Mouse (Mus musculus) neural tube, embryonic 14.5 days (tissue): ENCODE results near the gene Tyk2. TPM values are rescaled to one million over a fixed set of nuclear protein-coding genes. Genes with fewer than 3 reads are reported as not detected.

Experiments used
- ATAC-seq: fragments of 200-750 bp; cut with Nextera tagmentation; 2 replicates; pipeline ENCODE4 v1.8.0; 2017; ENCODE audit warnings: low read depth, mild to moderate bottlenecking, moderate TSS enrichment, moderate library complexity
- H3K27ac ChIP-seq: fragments of 300-500 bp; sonication (generic); 2 replicates; pipeline ENCODE4 v1.5.1; 2014; ENCODE audit warnings: low read depth, mild to moderate bottlenecking, control low read depth, low read length, moderate library complexity, mixed read lengths
- H3K27me3 ChIP-seq: fragments of 300-500 bp; sonication (generic); 2 replicates; pipeline ENCODE4 v1.6.1; 2014; ENCODE audit warnings: low read length; ENCODE audit not compliant: control insufficient read depth, insufficient read depth
- H3K36me3 ChIP-seq: fragments of 300-500 bp; sonication (generic); 2 replicates; pipeline ENCODE4 v1.6.1; 2014; ENCODE audit warnings: low read length, mixed read lengths; ENCODE audit not compliant: control insufficient read depth, insufficient read depth
- H3K4me1 ChIP-seq: fragments of 300-500 bp; sonication (generic); 2 replicates; pipeline ENCODE4 v1.6.1; 2014; ENCODE audit warnings: low read length; ENCODE audit not compliant: control insufficient read depth, insufficient read depth
- H3K4me2 ChIP-seq: fragments of 300-500 bp; sonication (generic); 2 replicates; pipeline ENCODE4 v1.6.1; 2014; ENCODE audit warnings: mild to moderate bottlenecking, low read depth, low read length, control low read depth
- H3K4me3 ChIP-seq: fragments of 300-500 bp; sonication (generic); 2 replicates; pipeline ENCODE4 v1.5.1; 2014; ENCODE audit warnings: low read depth, low read length, control low read depth, mixed read lengths
- H3K9ac ChIP-seq: fragments of 300-500 bp; sonication (generic); replicated peaks from 2 replicates; pipeline ENCODE4 v1.6.1; 2014; ENCODE audit warnings: low read depth, mild to moderate bottlenecking, control low read depth, low read length, mixed read lengths
- H3K9me3 ChIP-seq: fragments of 300-500 bp; sonication (generic); 2 replicates; pipeline ENCODE4 v1.6.1; 2016; ENCODE audit warnings: low read length; ENCODE audit not compliant: control insufficient read depth
- WGBS: fragments of 180-500 bp; shearing (Covaris S2); extraction: QIAGEN DNeasy Blood & Tissue Kit; methylation state at CpG from one replicate; pipeline ENCODE4 v1.1.7; 2014; 5-methylcytosine and 5-hydroxymethylcytosine counted together
- polyA plus RNA-seq: library from polyadenylated mRNA; unstranded; fragments of >200 nt; fragmentation: Nextera tagmentation; extraction: Ambion mirVana; gene quantifications from 2 replicates; pipeline ENCODE4 v1.2.1, GENCODE M21; 2014

Gene Tyk2
- 7.9 and 10.2 TPM in 2 replicates for polyA plus RNA-seq

- WGBS: 7% methylated on average over 37 of the region's 37 CpGs
- peak; percentile 98 for ATAC-seq
- peak within 1 kb of the TSS; percentile 59 for H3K4me3 ChIP-seq
Observed at GRCm38 (mm10) chr9:21131059-21131956, at the start of gene Tyk2. Tyk2 (minus strand) TSS chr9:21131243.

DNA sequence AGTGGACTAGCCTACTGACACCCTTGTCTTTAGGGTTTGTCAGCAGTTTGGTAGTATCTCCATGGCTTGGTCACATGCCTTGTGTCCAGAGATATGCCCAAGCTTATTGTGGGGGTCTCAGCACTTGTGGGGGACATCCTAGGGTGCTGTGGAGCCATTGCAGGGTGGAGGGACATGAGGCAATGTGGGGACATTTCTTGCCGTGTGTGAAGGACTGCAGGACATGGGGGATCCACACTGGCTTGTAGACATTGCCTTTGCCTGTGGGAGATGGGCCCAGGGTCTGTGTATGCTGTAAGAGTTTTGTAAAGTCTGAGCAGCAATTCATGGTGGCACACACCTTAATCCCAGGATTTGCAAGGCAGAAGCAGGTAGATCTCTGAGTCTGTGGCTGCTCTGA, 49.8 kb upstream of the Tyk2 start:
- Histone ChIP-seq H3K4me1 (no peaks in the 10 kb centered on the region), H3K4me2 (no peak overlapping the region)
- 81% methylated on average over 1 of the region's 1 CpGs for WGBS

More at GRCm38 (mm10) chr9:21131059-21131956, at the start of gene Tyk2:
- peaks cover 7% of the 10 kb centered on the region for H3K4me1 ChIP-seq
- peak within 1 kb of the TSS; percentile 44 for H3K9ac ChIP-seq
- H3K4me2 ChIP-seq: peak within 1 kb of the TSS; percentile 70
- H3K27me3 ChIP-seq: no peaks in the 10 kb centered on the region
- H3K9me3 ChIP-seq: no peaks in the 10 kb centered on the region
- peak within 1 kb of the TSS; percentile 60 for H3K27ac ChIP-seq
- H3K36me3 ChIP-seq: peaks cover 3% of the 10 kb centered on the region; the same call in 1 of the 2 replicates

GRCm38 (mm10) chr9:21180402-21180801, 49.4 kb upstream of the Tyk2 start:
- 62% methylated on average over 4 of the region's 4 CpGs for WGBS
- no peak overlapping the region for H3K4me3 ChIP-seq
- no peak overlapping the region for H3K9ac ChIP-seq
- no peaks in the 10 kb centered on the region for H3K4me1 ChIP-seq
- H3K27me3 ChIP-seq: peaks cover 9% of the 10 kb centered on the region
- no peaks in the 10 kb centered on the region for H3K9me3 ChIP-seq
- no peaks in the 10 kb centered on the region for H3K36me3 ChIP-seq
- ATAC-seq: no peak
- H3K4me2 ChIP-seq: no peak overlapping the region
- no peak overlapping the region for H3K27ac ChIP-seq

More for the DNA sequence above, 49.8 kb upstream of the Tyk2 start:
- Histone ChIP-seq H3K27me3 (peaks cover 11% of the 10 kb centered on the region), H3K9ac (no peak overlapping the region), H3K9me3 (no peaks in the 10 kb centered on the region), H3K4me3 (no peak overlapping the region), H3K27ac (no peak overlapping the region), H3K36me3 (no peaks in the 10 kb centered on the region)
- no peak for ATAC-seq

DNA sequence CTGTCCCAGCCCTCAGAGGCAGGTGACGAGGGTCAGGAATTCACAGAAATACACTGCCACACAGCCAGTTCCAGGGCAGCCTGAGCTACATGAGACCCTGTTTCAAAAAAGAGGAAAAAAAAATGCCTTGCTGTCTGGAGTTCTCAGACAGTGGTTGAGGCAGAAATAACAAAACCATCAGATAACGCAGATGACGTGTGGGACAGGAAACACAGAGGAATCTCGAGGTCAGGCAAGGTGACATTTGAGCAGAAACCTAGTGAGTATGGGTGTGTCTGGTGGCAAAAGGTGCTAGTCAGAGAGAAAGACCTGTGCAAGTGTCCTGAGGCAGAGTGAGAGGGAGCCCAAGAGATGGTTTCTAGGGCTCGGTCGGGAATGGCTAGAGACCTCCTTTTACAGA, 41.3 kb upstream of the Tyk2 start:
- ATAC-seq: no peak
- H3K4me3 ChIP-seq: no peak overlapping the region
- no peak overlapping the region for H3K27ac ChIP-seq
- no peaks in the 10 kb centered on the region for H3K36me3 ChIP-seq
- no peaks in the 10 kb centered on the region for H3K27me3 ChIP-seq
- no peak overlapping the region for H3K4me2 ChIP-seq
- H3K4me1 ChIP-seq: no peaks in the 10 kb centered on the region
- H3K9me3 ChIP-seq: no peaks in the 10 kb centered on the region
- WGBS: 86% methylated on average over 6 of the region's 6 CpGs
- H3K9ac ChIP-seq: no peak overlapping the region

GRCm38 (mm10) chr9:21169157-21169556, 38.1 kb upstream of the Tyk2 start:
- H3K27me3 ChIP-seq: peaks cover 27% of the 10 kb centered on the region
- 52% methylated on average over 1 of the region's 1 CpGs for WGBS
- ATAC-seq: no peak

DNA sequence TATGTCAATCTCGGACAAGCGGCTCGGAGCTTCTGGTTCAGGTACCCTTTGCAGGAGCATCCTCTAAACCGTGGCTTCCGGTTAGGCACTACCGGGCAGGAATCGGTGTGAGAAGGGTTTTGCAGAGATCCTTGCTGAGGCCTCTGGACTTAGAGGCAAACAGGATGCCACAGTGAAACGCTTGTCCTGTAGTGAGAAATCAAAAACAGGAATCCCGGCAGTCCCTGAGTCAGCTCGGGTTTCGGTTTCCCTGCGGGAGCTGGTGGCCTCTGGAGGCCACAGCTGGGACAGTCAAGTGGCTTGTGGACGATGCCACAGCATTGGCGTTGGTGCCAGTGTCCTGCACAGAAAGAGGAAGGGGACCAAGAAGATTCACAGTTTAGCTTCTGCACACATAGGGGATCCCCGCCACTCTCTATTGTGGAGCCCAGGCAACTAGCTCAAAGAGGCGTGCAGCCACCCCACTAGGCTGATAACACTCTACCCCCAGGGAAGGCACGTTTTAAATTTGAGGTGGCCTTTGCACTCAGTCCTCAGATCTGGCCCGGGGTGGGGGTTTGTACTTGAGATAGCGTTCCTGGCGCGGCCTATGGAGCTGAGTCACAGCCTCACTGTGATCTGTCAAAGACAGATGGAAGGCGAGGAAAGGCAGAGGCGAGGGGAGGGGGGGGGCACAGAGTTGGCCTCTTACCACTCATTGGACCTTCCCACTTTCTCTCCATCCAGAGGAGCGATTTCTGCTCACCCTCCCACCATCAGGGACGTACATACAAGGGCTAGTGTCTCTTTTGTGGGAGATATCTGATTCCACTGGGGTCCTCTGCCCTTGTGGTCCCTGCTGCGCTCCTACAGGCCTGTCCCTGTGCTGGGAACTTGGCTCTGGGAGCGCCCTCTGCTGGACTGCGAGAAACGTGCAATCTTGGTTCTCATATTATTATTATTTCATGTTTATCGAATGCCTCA, 37.4 kb upstream of the Tyk2 start:
- 0 out of 2 replicates have a peak overlapping the region, but pooled peaks have one; percentile 0 for H3K4me2 ChIP-seq
- WGBS: 11% methylated on average over 30 of the region's 30 CpGs
- H3K9me3 ChIP-seq: no peaks in the 10 kb centered on the region
- H3K36me3 ChIP-seq: no peaks in the 10 kb centered on the region
- peaks cover 33% of the 10 kb centered on the region for H3K27me3 ChIP-seq
- no peak overlapping the region for H3K27ac ChIP-seq
- H3K9ac ChIP-seq: no peak overlapping the region; the same call in 1 of the 2 replicates
- H3K4me1 ChIP-seq: peaks cover 15% of the 10 kb centered on the region
- no peak overlapping the region for H3K4me3 ChIP-seq
- ATAC-seq: peak; percentile 22; the same call in 1 of the 2 replicates

More at GRCm38 (mm10) chr9:21169157-21169556, 38.1 kb upstream of the Tyk2 start:
- Histone ChIP-seq H3K9ac (no peak overlapping the region), H3K27ac (no peak overlapping the region), H3K4me3 (no peak overlapping the region), H3K36me3 (no peaks in the 10 kb centered on the region), H3K9me3 (no peaks in the 10 kb centered on the region), H3K4me1 (peaks cover 15% of the 10 kb centered on the region), H3K4me2 (no peak overlapping the region)

DNA sequence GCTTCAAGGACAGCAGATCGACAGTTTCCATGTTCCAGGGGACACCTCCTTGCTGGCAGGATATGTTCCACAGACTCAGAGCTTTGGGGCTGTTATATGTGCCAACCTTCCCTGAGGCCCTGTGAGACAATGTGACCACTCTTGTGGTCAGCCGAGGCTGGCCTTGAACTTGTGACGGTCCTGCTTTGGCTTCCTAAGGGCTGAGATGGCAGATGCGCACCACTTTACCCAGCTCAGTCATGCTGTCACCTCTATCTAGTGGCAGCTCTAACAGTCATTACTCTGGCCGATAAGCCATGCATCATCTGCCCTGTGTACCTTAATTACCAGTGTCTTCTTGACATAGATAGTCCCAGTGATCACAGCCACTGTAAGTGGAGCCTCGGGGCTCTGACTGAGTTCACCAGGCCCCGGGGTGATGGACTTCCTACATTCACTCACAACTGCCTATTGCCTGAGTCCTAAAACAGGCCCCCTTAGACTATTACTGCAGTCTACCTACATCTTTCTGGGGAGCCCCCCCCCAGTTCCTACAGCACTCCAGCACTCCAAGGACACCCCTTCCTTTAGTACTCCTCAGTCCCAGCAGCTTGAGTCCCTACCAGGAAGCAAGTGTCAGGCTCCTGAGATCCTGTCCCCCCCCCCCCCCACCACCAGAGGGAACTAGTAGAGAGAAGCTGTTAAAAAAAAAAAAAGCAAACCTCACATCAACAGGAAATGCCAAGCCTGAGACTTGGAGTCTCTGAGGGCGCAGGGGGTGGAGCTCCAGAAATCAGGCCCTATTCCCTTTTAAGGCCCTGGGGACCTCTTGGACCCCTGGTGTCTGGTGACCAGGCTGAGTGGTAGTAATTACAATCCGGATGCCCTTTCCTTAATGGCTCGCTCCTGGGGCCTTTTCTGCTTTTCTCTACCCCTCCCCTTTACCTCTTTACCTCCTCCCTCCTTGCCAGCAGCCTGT, 36.4 kb upstream of the Tyk2 start:
- peaks cover 40% of the 10 kb centered on the region for H3K27me3 ChIP-seq
- no peak overlapping the region; the same call in 1 of the 2 replicates for H3K9ac ChIP-seq
- H3K36me3 ChIP-seq: no peaks in the 10 kb centered on the region
- H3K4me3 ChIP-seq: no peak overlapping the region
- WGBS: 51% methylated on average over 10 of the region's 10 CpGs
- no peaks in the 10 kb centered on the region for H3K9me3 ChIP-seq
- no peak for ATAC-seq
- 0 out of 2 replicates have a peak overlapping the region, but pooled peaks have one; percentile 0 for H3K4me2 ChIP-seq
- no peak overlapping the region for H3K27ac ChIP-seq
- peaks cover 15% of the 10 kb centered on the region for H3K4me1 ChIP-seq

DNA sequence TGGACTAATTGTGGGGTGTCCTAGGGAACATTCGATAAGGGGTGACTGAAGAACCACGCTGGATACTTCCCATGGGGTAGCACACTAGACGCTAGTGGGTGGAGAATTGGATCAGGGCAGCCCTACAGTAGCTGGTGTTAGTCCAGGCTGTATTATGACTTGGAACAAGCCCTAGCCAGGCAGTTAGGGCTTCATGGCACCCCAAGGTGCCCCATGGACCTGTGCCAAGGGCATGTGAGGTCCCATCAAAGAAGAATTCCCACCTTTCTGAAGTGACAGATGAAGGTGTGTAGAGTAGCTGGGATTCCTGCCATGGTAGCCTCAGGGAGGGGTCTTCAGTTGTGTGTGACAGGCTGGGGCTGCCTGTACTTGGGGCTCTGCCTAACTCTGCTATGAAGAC, 35.5 kb upstream of the Tyk2 start:
- H3K4me1 ChIP-seq: peaks cover 15% of the 10 kb centered on the region

More for the DNA sequence above, 35.5 kb upstream of the Tyk2 start:
- Histone ChIP-seq H3K9ac (no peak overlapping the region), H3K9me3 (no peaks in the 10 kb centered on the region), H3K4me2 (peak overlapping the region; percentile 60), H3K36me3 (no peaks in the 10 kb centered on the region), H3K27ac (no peak overlapping the region), H3K27me3 (peaks cover 41% of the 10 kb centered on the region), H3K4me3 (peak overlapping the region; percentile 36; the same call in 1 of the 2 replicates)
- ATAC-seq: no peak
- WGBS: 25% methylated on average over 3 of the region's 3 CpGs
